Mouse (Mus musculus) adrenal gland, postnatal 10 days (tissue): Measurements from ENCODE around the gene Ppcdc. TPM values are rescaled to one million over a fixed set of nuclear protein-coding genes. Genes with fewer than 3 reads are reported as not detected.
"Not testable (repeated sequence)": the region's sequence is repeated elsewhere in the genome, so short reads cannot be mapped to it uniquely, and the experiment has no call there.

Source experiments
- DNase-seq: peaks from one replicate; pipeline ENCODE4 v3.0.0; 2021; ENCODE audit warnings: mixed read lengths
- total RNA-seq, 2 experiments: library from RNA; stranded (reverse); gene quantifications; 2 replicates each; pipeline ENCODE4 v1.2.3; 2021

Gene Ppcdc
- total RNA-seq, 2 experiments from 2014 or later, result 13.9 to 21.9 TPM

- DNase-seq, result no peak
Measured at GRCm38 (mm10) chr9:57431202-57431601, 8.7 kb downstream of the Ppcdc start.

GRCm38 (mm10) chr9:57428391-57428790 is 11.5 kb downstream of the Ppcdc start:
- DNase-seq, result no peak

DNA sequence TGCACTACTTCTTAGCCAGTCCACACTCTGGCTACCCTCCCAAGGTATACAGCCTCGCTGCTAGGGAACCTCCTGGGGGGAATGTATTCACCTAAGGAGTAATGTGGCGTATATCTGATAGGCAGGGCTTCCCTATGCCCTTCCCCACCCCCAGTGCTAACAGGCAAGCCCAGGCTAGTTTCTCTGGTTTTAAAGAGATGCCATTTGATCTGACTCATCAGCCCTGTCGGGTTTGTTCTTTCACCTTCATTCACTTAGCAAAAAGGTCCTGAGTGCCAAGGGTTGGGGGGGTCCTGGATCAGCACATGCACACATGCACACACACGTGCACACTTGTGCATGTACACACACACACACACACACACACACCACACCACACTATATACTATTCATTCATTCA is 12.0 kb downstream of the Ppcdc start:
- DNase-seq, result no peak

- DNase-seq, result not testable (repeated sequence)
Measured at GRCm38 (mm10) chr9:57427123-57427522, 12.8 kb downstream of the Ppcdc start.

DNA sequence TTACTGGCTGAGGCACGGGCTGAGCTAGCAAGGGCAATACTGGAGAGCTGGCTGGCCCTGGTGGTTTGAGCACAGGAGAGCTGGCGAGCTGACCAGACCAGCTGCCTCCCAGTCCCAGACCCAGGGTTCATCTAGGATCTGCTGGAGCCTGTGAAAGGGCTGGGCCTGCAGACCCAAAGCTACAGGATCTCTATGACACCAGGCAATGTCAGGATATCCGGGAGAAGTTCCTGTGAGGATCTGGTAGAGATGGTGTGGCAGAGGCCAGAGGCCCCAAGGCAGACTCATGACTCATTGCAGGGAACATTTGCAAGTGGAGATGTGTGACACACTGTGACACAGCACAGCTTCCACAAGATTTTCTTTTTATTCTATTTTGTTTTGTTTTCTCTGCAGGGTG is 14.8 kb downstream of the Ppcdc start:
- peak; percentile 51 for DNase-seq

- DNase-seq, result no peak
Measured at GRCm38 (mm10) chr9:57424066-57424465, 15.9 kb downstream of the Ppcdc start.

DNA sequence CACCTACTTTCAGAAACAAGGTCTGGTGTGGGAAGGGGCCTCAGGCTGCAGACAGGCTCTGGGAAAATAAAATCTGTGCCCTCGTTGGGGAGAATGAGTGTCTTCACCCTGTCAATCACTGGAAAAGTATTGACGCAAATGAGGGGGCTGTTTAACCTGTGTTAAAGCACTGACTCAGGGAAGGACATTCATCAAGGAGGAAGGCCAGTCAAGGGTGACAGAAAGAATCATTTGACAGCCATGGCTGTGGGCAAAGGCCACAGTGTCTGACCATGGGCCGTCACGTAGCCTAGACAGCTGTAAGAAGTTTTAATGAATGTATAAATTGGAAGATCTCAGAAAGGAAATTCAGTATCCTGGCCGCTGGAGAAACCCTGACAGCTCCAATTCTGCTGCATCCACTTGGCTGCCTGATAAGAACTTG is 18.2 kb downstream of the Ppcdc start:
- peak; percentile 63 for DNase-seq

GRCm38 (mm10) chr9:57421121-57421571 is 18.8 kb downstream of the Ppcdc start:
- DNase-seq, result peak; percentile 74

GRCm38 (mm10) chr9:57420321-57421120 is 19.4 kb downstream of the Ppcdc start:
- peak; percentile 97 for DNase-seq

DNA sequence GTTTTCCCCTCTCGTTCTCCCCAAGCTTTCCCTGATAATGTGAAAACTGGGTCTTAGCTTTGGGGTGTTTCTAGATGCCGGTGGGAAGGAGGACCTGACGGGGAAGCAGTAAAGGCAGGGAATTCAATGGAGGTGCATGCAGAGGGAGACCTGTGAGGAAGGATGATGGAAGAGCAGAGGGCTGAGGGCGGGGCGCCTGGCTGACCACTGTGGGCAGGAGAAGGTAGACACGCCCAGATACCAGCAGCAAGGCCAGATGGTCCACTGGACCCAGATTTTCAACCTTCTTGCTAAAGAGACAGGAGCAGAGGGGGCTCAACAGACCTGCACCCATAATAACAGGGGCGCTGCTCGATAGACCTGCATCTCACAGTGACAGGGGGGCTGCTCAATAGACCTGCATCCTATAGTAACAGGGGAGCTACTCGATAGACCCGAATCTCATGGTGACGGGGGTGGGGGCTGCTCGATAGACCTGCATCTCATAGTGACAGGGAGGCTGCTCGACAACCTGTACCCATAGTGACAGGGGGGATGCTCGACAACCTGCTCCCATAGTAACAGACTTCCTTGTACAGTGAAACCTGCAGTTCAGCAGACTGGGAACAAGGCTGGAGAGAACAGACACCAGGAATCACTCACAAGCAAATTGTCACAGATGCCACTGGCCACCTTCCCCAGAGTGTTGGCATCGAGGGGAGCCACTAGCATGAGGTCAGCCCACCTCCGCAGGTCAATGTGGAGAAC is 20.2 kb downstream of the Ppcdc start:
- DNase-seq, result no peak

- DNase-seq, result peak; percentile 32
Measured at GRCm38 (mm10) chr9:57417341-57417740, 22.6 kb downstream of the Ppcdc start.

DNA sequence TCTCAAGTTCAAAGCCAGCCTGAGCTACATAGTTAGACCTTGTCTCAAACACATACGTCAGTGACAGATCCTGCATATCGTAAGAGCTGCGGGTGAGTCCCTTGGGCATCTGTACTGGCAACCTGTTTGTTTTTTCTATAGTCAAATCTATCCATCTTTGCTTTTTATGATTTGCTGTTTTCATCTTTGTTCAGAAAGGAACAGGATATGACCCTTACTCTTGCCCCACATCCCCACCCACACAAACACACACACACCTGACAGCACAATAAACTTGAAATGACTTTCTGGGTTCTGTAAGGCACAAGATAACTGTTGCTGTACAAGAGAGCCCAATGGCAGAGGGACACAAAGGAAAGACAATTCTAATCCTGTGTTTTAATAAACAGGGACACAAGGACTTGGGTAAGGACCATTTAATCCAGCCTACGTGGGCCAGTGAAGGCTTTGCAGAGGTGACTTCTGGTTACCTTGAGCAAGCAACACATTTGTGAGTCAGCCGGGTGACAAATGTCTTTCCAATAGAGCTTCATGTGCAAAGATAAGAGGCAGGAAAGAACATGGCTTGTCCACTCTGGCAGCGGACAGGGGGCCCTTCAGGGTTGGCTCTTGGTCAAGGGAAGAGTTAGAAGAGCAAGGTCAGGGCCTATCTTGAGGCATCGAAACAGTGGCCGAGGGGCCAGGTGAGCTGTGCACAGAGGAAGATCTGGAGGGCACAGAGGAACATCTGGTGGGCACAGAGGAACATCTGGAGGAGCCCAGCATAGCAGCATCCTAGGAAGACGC is 32.6 kb downstream of the Ppcdc start:
- peak; percentile 15 for DNase-seq

DNA sequence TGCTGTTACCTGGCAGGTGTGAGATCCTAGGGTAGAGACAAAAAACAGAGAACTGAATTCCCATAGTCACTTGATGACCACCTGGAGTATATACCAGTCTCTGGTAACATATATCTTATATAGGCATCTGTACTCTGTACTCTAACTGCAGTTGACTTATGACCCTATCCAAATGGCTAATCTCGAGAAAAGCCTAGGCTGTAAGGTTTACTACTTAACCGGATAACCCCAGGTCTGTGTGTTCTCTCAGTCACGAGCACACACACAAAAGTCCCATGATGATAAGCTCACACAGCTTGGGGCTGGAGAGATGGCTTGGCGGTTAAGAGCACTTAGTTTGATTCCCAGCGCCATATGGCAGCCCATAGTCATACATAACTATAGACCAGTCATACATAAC is 33.5 kb downstream of the Ppcdc start:
- DNase-seq, result no peak

DNA sequence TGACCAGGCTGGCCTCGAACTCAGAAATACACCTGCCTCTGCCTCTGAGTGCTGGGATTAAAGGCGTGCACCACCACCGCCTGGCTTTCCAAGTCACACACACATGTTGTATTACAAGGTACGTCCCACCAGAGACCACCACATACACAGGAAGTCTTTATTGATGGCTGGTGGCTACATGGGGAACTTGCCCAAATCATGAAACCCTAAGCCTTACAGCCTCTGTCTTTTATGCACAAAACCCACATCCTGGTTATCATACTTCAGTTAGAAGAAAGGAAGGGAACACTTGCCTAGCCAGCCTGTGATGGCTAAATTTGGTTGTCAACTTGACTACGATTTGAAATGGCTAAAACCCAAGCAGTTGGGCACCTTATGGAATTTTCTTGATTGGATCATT is 35.9 kb downstream of the Ppcdc start:
- no peak for DNase-seq

GRCm38 (mm10) chr9:57402318-57403251 is 37.3 kb downstream of the Ppcdc start:
- no peak for DNase-seq

GRCm38 (mm10) chr9:57398773-57399172 is 41.2 kb downstream of the Ppcdc start:
- no peak for DNase-seq

GRCm38 (mm10) chr9:57392892-57393291 is 47.0 kb downstream of the Ppcdc start:
- no peak for DNase-seq

DNA sequence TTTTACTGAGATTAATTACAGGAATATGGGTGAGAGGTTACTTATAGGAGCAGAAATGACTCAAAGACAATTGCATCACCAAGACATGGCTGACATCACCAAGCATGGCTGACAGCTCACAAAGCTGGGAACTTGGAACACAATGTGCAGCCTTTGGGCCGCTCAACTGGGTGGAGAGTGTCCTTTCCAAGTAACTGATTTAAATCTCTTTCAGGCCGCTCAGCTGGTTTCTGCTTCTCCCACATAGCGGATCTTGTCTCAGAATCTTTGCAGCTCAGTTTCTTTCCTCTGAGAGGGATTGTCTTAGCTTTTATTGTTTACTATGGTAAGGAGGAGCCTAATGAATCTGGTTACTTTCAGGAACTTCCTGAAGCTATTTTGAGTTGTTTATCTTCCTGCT is 49.1 kb downstream of the Ppcdc start:
- no peak for DNase-seq

- no peak for DNase-seq
Measured at GRCm38 (mm10) chr9:57389131-57389530, 50.8 kb downstream of the Ppcdc start.

DNA sequence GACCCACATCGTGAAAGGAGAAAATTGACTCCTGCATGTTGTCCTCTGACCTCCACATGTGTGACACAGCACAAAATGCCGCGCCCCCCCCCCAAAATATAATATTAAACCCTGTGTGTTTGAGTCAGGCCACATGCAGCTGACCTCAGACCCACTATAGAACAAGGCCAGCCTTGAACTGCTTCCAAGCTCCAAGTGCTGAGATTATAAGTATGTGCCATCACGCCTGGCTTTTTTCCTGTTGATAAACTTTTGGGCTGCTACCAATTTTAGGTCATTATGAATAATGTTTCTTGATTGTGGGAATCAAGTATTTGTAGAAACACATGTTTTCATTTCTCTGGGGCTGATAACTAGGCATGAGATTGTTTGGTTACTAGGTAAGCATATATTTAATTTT is 53.0 kb downstream of the Ppcdc start:
- peak; percentile 26 for DNase-seq

GRCm38 (mm10) chr9:57384621-57385020 is 55.3 kb downstream of the Ppcdc start:
- DNase-seq, result no peak

- no peak for DNase-seq
Measured at GRCm38 (mm10) chr9:57360999-57361398, 78.9 kb downstream of the Ppcdc start.
